Mouse (Mus musculus) brain, embryonic 14.5 days (tissue): ENCODE data around the gene Gpr165. TPM values are rescaled to one million over a fixed set of nuclear protein-coding genes. Genes with fewer than 3 reads are reported as not detected.
A peak's percentile ranks its signal among the peaks of the same experiment; 100 is the strongest.

Source experiments
- DNase-seq: peaks from one replicate; pipeline ENCODE4 v3.0.0-alpha.2; 2011; ENCODE audit warnings: low read depth
- CTCF ChIP-seq: fragments of 200-500 bp; IDR thresholded peaks from 2 replicates; pipeline ENCODE4 v1.5.1; 2012; ENCODE audit warnings: inconsistent platforms, mild to moderate bottlenecking, moderate library complexity, borderline replicate concordance; ENCODE audit not compliant: insufficient read depth, insufficient read length; ENCODE audit errors: extremely low read depth
- POLR2A ChIP-seq: fragments of 200-500 bp; IDR thresholded peaks from 2 replicates; pipeline ENCODE4 v1.6.1; 2012; ENCODE audit warnings: mild to moderate bottlenecking, inconsistent platforms, borderline replicate concordance; ENCODE audit not compliant: poor library complexity, insufficient read depth, insufficient read length, severe bottlenecking; ENCODE audit errors: extremely low read depth
- polyA plus RNA-seq: library from polyadenylated mRNA; depleted of rRNA; stranded (reverse); fragments of >200 nt; gene quantifications from 2 replicates; pipeline ENCODE4 v1.2.3, GENCODE M21; 2012; rRNA removed

Gene Gpr165
- 4.6 and 7.9 TPM in 2 replicates for polyA plus RNA-seq

DNA sequence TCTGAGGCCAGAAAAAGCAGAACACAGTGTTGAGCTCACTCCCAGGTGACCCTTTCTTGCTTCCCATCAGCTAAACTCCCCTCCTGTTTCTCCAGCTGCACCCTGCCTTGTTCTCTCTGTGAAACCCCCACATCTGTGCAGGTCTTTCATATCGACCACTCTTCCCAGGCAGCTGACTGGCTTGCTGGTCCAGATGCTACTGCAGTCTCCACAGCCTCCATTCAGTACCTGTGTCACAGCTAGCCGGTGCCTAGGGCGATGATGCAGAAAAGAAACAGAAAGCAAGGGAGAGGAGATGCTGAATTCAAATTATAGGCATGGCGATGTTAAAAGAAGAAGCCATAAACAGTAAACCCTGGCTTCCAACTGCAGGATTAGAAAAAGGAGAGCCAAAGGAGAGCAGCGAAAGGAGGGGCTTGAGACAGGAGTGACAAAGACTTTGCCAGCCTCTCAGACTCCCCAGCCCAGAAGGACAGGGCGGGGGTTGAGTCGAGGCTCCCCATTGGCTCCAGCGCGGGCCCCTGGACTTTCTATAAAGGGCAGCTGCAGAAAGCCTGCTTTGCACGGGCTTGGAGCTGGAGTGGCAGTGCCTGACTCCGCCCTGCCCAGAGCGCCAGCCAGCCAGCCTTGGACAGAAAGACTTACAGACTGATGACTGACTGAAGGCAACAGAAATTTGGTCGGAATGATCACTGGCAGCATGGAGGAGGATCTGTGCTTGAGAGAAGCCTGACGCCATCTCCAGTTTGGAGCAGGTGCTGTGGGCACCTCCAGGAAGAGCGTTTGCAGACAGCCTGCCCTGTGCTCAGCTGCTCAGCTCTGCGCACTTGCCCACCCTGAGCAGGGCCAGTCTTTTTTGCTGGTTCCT, at the start of gene Gpr165:
Gpr165 (plus strand) TSS at position 535 of the 868 bp plus-strand sequence.
- peak; percentile 87 for DNase-seq
- no peak for TF ChIP-seq CTCF
- 0 out of 2 replicates have a peak, but pooled peaks have one; percentile 29 for TF ChIP-seq POLR2A

DNA sequence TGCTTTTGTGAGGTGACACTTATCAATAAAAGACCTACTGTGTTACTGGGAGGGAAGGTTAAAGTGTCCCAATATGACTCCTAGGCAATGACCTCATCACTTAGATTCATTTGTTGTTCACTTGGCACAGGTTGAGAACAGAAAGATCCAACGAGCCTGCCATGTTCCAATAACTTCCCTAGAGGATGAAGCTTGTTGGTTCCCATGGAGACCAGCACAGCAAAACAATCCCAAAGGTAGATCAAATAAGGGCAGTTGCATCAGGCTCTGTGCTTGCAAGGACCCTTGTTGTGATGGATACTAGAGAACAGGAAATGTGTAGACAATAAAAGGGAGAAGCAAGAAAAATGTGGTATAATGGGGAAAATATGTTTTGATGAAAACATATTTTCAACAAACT, 38.4 kb upstream of the Gpr165 start:
- DNase-seq = peak; percentile 0
- TF ChIP-seq CTCF = no peak
- TF ChIP-seq POLR2A = no peak
